Mouse (Mus musculus): ENCODE measurements around the gene Mbnl2. TPM values are rescaled to one million over a fixed set of nuclear protein-coding genes. Genes with fewer than 3 reads are reported as not detected.

Mbnl2 gene
- polyA plus RNA-seq, 1 experiment from 2014 or later = 18.7 TPM

DNA sequence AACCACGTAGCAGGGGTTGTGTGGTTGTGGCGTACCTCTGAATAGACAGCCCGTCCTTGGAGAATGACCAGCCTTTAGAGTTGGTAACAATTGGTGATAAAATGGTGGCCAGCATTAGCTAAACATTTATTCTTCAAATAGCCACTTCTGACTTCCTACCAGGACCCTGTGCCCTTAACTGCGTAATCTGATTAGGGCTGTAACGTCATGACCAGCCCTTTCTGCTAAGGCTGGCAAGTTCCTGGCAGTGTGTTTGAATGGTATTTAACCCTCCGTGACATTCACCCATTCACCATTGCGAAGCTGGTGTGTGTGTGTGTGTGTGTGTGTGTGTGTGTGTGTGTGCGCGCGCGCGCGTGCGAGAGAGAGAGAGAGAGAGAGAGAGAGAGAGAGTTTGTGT lies 94.6 kb downstream of the Mbnl2 start:
- no peak overlapping the region for H3K27ac ChIP-seq
- H3K4me1 ChIP-seq = no peaks in the 10 kb centered on the region
- H3K9me3 ChIP-seq (replicated peaks) = no peaks in the 10 kb centered on the region
- H3K4me2 ChIP-seq = no peak overlapping the region
- no peak overlapping the region for H3K4me3 ChIP-seq
- 88% methylated on average over 14 of the region's 14 CpGs for WGBS
- no peak overlapping the region for H3K9ac ChIP-seq
- H3K27me3 ChIP-seq = no peaks in the 10 kb centered on the region
- ATAC-seq = no peak
- no peaks in the 10 kb centered on the region for H3K36me3 ChIP-seq (ENCODE audit: poor library complexity, severe bottlenecking)

DNA sequence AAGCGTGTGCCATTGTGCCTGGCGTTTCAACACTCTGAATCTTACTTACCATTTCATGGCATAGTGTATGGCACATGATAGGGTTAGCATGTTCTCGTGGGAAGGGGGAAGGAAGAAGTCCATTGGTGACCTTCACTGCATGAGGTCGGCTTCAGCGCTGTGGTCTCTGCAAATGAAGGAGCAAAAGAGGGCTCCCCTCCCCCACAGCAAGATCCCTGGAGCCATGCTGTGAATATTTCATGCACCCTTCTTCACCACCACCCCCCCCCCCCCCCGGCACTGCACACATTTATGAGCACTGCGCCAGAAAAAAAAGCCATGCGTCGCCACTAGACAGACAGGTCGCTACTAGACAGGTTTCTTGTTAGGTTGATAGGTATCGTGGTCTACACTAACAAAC lies 95.2 kb downstream of the Mbnl2 start:
- Histone ChIP-seq H3K4me1 (no peaks in the 10 kb centered on the region), H3K27me3 (no peaks in the 10 kb centered on the region), H3K27ac (no peak overlapping the region), H3K4me2 (no peak overlapping the region), H3K36me3 (ENCODE audit: poor library complexity, severe bottlenecking) (no peaks in the 10 kb centered on the region), H3K9me3 (replicated peaks) (no peaks in the 10 kb centered on the region), H3K4me3 (no peak overlapping the region), H3K9ac (no peak overlapping the region)
- ATAC-seq = no peak
- 93% methylated on average over 11 of the region's 11 CpGs for WGBS

DNA sequence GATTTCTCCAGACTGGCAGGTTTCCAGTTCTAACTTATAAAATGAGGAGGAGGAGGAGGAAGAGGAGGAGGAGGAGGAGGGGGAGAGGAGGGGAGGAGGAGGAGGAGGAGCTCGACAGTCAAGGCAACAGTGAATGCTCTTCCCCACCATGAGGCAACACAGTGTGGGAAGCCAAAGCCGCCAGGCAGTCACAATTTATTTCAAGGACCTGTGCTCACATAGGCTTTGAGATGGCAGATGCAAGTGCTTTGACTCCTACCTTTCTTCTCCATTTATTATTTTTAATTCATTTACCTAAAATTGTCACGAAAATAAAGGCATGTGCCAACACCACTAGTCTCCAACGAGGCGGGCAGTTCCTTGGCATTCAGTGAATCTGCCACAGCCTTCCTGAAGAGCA lies 95.7 kb downstream of the Mbnl2 start:
- no peak for ATAC-seq
- no peak overlapping the region for H3K4me3 ChIP-seq
- no peaks in the 10 kb centered on the region for H3K36me3 ChIP-seq (ENCODE audit: poor library complexity, severe bottlenecking)
- no peak overlapping the region for H3K9ac ChIP-seq
- no peak overlapping the region for H3K27ac ChIP-seq
- H3K9me3 ChIP-seq (replicated peaks) = no peaks in the 10 kb centered on the region
- H3K4me1 ChIP-seq = no peaks in the 10 kb centered on the region
- no peaks in the 10 kb centered on the region for H3K27me3 ChIP-seq
- WGBS = 78% methylated on average over 5 of the region's 5 CpGs
- no peak overlapping the region for H3K4me2 ChIP-seq

DNA sequence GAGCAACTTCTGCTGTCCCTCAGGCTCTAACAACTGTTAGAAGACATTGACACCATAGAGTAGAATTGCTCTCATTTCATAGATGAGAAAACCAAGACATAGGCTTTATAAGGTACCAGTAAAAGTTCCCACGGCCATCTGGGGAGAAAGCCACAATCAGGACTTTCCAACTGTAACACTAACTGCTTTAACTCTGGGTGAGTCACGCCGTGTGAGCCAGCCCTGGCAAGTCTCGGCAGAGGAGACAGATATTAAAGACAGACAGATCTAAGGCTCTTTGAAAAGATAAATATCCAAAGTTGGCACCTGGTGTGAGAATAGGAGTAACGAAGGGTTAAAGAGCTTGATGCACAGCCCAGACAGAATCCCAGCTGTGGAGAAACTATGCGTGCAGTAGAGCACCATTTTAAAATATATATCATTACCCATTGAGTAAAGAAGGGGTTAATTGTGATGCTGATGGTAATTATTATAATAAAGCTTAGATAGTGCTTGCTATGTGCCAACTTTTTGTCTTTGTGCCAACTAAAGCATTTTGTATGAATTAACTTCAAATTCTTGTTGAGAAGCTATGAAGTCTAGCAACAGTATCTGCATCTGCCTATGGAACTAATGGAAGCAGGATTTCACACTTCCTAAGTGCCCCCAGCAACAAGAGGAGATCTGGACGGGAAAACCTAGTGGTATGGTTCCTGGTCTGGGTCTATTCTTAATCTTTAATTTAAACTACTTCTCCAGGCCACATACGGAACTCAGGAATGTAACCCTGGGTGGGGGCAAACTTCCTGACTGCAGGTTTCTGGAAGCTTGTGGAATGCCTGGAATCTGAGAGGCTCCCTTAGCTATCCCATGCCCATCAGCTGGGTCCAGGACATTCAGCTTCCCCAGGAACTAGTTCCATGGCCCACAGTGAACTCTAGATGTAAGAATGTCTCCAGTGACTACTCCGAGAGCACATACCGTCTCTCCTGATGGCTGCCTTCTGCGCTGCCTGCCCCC lies 97.9 kb downstream of the Mbnl2 start:
- Histone ChIP-seq H3K9me3 (replicated peaks) (no peaks in the 10 kb centered on the region), H3K4me3 (no peak overlapping the region), H3K4me1 (no peaks in the 10 kb centered on the region), H3K9ac (no peak overlapping the region), H3K27me3 (no peaks in the 10 kb centered on the region), H3K36me3 (ENCODE audit: poor library complexity, severe bottlenecking) (no peaks in the 10 kb centered on the region), H3K4me2 (no peak overlapping the region), H3K27ac (no peak overlapping the region)
- 82% methylated on average over 11 of the region's 11 CpGs for WGBS
- ATAC-seq = no peak

DNA sequence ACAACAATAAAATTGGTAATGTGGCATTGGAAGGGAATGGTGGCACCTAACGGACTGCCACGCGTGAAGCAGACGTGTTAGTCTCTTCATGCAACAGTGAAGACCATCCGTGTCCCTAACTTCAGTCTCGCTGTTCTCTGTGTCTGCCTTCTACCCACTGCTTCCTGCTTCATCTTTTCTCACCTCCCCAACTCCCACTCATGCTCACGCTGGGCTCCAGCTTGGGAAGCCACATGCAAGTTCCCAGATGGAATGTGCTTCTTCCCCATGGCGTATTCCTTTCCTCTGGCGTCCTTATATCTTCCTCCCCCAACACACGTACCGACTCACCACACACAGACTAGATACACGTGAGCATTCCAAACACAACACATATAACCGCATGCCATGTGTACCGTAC lies 99.3 kb downstream of the Mbnl2 start:
- no peak overlapping the region for H3K27ac ChIP-seq
- H3K4me1 ChIP-seq = no peaks in the 10 kb centered on the region
- H3K27me3 ChIP-seq = no peaks in the 10 kb centered on the region
- H3K9ac ChIP-seq = no peak overlapping the region
- 94% methylated on average over 14 of the region's 14 CpGs for WGBS
- H3K4me3 ChIP-seq = no peak overlapping the region
- H3K9me3 ChIP-seq (replicated peaks) = no peaks in the 10 kb centered on the region
- H3K4me2 ChIP-seq = no peak overlapping the region
- H3K36me3 ChIP-seq (ENCODE audit: poor library complexity, severe bottlenecking) = no peaks in the 10 kb centered on the region
- ATAC-seq = no peak

DNA sequence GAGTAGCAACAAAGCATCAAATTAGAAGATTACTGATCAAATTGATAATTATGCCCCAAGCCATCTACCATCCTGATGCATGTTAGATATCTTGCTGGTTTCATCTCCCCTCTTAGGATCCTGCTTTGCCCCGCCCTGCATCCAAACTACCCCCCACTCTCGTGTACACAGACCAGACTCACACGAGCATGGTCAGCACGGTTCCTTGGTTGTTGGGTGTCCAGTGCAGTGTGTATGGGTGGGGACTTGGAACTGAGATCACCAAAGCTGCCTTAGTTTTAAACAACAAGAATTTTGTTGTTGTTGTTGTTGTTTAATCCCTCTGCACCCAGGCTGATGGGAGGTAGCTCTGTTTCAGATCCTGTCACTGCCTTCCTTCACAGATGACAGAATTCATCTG lies 101.7 kb downstream of the Mbnl2 start:
- Histone ChIP-seq H3K4me3 (no peak overlapping the region), H3K4me1 (no peaks in the 10 kb centered on the region), H3K9me3 (replicated peaks) (no peaks in the 10 kb centered on the region), H3K9ac (no peak overlapping the region), H3K4me2 (no peak overlapping the region), H3K27me3 (no peaks in the 10 kb centered on the region), H3K36me3 (ENCODE audit: poor library complexity, severe bottlenecking) (no peaks in the 10 kb centered on the region), H3K27ac (no peak overlapping the region)
- ATAC-seq = no peak
- WGBS = 95% methylated on average over 4 of the region's 4 CpGs

DNA sequence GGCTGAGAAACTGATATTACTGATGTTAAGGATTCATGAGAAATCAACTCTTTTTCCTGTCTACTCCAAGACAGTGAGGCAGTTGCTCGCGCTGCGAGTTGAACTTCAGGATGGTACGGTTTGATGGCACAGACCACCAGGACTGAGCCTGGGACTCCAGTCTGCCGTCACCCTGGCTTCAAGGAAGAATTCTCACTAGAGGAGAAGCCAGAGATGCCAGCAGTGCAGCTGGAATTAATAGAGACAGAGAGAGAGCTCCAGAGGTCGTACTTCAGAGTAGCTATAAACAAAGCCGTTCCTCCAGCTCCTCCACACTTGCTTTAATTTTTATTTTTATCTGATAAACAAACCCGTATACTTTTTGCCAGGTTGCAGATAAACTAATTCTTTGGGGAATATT lies 102.5 kb downstream of the Mbnl2 start:
- no peak overlapping the region for H3K4me3 ChIP-seq

DNA sequence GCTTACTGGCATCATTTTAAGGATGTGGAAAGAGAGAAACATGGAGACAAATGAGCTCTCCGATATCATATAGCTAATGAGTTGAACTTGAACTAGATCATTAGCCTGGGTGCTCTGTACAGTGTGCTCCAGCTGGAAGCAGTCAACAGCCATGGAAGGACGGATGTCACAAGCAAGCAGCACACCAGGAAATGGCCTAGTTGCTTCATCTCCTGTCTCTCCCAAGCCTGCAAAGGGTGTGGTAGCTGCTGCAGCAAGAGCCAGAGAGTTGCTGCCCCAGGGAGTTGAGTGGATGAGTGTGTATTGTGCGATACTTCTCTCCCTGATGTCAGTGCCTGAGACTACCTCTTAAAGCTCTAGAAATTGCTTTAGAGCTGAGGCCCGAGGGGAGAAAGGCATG lies 104.2 kb downstream of the Mbnl2 start:
- H3K4me3 ChIP-seq = no peak overlapping the region
- no peaks in the 10 kb centered on the region for H3K36me3 ChIP-seq (ENCODE audit: poor library complexity, severe bottlenecking)
- no peak overlapping the region for H3K4me2 ChIP-seq
- WGBS = 83% methylated on average over 4 of the region's 4 CpGs
- H3K27ac ChIP-seq = no peak overlapping the region
- H3K9me3 ChIP-seq (replicated peaks) = no peaks in the 10 kb centered on the region
- H3K9ac ChIP-seq = no peak overlapping the region
- ATAC-seq = no peak
- no peaks in the 10 kb centered on the region for H3K4me1 ChIP-seq
- no peaks in the 10 kb centered on the region for H3K27me3 ChIP-seq

More for the DNA sequence above, 102.5 kb downstream of the Mbnl2 start:
- WGBS = 85% methylated on average over 8 of the region's 8 CpGs
- ATAC-seq = no peak
- H3K27ac ChIP-seq = no peak overlapping the region
- H3K4me1 ChIP-seq = no peaks in the 10 kb centered on the region
- no peaks in the 10 kb centered on the region for H3K9me3 ChIP-seq (replicated peaks)
- no peak overlapping the region for H3K9ac ChIP-seq
- no peaks in the 10 kb centered on the region for H3K36me3 ChIP-seq (ENCODE audit: poor library complexity, severe bottlenecking)
- H3K4me2 ChIP-seq = no peak overlapping the region
- no peaks in the 10 kb centered on the region for H3K27me3 ChIP-seq

DNA sequence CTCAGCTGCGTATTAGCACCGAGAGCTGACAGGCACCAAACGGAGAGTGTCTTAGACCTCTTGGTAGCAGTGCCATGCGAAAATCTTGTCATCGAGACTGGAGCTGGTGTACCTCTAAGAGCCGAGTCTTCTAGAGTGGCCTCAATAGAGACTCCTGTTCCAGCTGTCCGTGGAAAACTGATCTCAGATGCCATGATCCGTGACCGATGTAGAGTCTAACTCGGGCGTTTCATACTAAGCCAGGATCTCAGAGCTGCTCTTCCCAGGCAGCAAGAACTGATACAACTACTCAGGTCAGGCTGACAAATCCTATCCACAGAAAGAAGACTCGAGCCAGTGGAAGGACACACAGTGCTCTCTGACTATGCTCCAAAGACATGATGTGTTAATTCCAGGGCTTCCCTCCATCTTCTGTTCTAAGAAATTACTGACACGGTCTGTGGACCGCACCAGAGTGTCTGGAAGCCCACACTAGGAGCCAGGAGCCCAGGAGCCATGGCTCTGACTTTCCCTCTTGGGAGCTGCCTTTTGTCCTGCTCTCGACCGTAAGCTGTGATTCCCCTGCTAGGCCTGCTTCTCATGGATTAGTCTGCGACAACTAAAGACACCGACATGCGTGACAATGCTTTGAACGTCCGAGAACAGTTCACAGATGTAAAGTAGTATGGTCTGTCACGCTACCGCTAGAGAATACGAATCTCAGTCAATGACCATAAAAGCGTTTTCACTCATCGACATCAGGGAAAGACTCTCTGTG lies 106.1 kb downstream of the Mbnl2 start:
- H3K9me3 ChIP-seq (replicated peaks) = no peaks in the 10 kb centered on the region
- H3K4me1 ChIP-seq = no peaks in the 10 kb centered on the region
- no peaks in the 10 kb centered on the region for H3K27me3 ChIP-seq
- H3K36me3 ChIP-seq (ENCODE audit: poor library complexity, severe bottlenecking) = no peaks in the 10 kb centered on the region
- ATAC-seq = no peak
- no peak overlapping the region for H3K4me3 ChIP-seq
- 91% methylated on average over 26 of the region's 26 CpGs for WGBS
- no peak overlapping the region for H3K4me2 ChIP-seq
- H3K9ac ChIP-seq = no peak overlapping the region
- H3K27ac ChIP-seq = no peak overlapping the region

DNA sequence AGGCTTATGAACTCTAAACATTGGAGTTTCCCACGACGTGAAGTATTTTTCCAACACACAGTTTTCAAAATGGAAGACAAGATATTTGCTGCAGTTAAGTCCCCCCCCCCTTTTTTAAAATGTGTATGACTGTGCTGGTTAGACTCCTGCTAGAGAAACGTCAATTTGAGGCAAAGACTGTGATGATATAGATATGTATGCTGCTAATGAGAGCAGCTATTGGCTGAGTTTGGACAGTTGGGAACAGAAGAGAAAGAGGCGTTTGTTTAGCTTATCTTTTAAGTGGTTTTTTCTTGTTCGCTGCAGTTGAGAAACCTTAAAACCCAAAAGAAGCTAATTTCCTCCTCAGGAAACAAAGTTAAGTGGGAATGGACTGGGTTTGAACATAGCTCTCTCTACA lies 106.7 kb downstream of the Mbnl2 start:
- Histone ChIP-seq H3K4me3 (no peak overlapping the region), H3K4me2 (no peak overlapping the region), H3K9me3 (replicated peaks) (no peaks in the 10 kb centered on the region), H3K4me1 (no peaks in the 10 kb centered on the region), H3K9ac (no peak overlapping the region), H3K36me3 (ENCODE audit: poor library complexity, severe bottlenecking) (no peaks in the 10 kb centered on the region), H3K27me3 (no peaks in the 10 kb centered on the region), H3K27ac (no peak overlapping the region)
- ATAC-seq = no peak
- 82% methylated on average over 5 of the region's 5 CpGs for WGBS

DNA sequence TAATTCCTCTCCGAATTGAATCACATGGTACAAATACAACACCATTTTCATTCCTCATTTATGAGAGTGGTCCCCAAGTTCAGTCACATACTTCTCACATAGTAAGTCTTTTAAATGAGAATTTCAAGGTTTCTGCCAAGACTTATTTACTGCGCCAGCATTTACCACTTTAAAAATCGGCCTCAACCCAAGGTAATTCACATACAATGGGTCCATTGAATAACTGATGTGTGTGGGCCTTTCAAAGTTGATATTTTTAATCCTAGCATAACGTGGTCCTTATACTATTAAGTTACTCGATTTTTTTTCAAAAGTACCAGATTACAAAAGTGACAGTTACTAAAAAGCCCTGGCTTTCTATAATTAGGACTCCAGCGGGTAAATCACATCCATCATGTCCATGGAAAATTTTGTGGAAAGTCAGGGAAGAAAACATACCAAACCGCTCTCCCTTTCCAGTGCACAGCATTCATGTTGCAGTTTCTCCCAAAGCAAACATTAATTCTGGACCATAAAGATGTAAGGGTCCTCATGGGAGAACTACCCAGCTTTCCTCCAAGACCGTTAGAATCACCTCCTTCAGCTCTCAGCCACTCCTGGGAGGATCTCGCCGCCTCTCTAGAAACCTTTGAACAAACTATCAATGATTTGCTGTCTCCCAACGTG lies 107.8 kb downstream of the Mbnl2 start:
- 73% methylated on average over 11 of the region's 11 CpGs for WGBS
- no peaks in the 10 kb centered on the region for H3K4me1 ChIP-seq
- ATAC-seq = no peak
- H3K9me3 ChIP-seq (replicated peaks) = no peaks in the 10 kb centered on the region
- no peak overlapping the region for H3K4me2 ChIP-seq
- no peak overlapping the region for H3K9ac ChIP-seq
- no peak overlapping the region for H3K4me3 ChIP-seq
- no peak overlapping the region for H3K27ac ChIP-seq
- H3K36me3 ChIP-seq (ENCODE audit: poor library complexity, severe bottlenecking) = no peaks in the 10 kb centered on the region
- H3K27me3 ChIP-seq = no peaks in the 10 kb centered on the region

DNA sequence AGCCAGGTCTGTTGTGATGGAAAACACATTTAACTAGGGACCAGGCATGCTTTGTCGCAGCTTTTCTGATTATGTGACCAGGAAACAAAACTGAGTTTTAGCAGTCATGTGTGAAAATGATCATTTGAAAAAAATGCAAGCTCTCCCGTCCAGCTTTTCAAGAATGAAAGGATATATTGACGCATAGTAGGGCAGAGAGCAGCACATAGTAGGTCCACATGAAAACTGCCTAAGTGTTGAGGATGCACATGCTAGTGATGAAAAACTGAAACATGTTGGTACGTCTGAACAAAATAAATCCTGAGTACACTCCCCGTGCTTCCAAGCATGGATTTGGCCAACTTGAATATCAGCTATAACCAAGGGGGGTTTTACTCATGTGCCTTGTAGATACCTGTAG lies 109.1 kb downstream of the Mbnl2 start:
- Histone ChIP-seq H3K36me3 (ENCODE audit: poor library complexity, severe bottlenecking) (no peaks in the 10 kb centered on the region), H3K9me3 (replicated peaks) (no peaks in the 10 kb centered on the region), H3K4me2 (no peak overlapping the region), H3K27me3 (no peaks in the 10 kb centered on the region), H3K4me1 (peaks cover 9% of the 10 kb centered on the region; the same call in 1 of the 2 replicates), H3K9ac (no peak overlapping the region), H3K4me3 (no peak overlapping the region), H3K27ac (no peak overlapping the region)
- 94% methylated on average over 5 of the region's 5 CpGs for WGBS
- no peak for ATAC-seq
